ENCODE assay signal across 8 mouse cellular contexts in genomic region chr8:69974806-69975205, GRCm38 (mm10). TPM values are rescaled to one million over a fixed set of nuclear protein-coding genes. Genes with fewer than 3 reads are reported as not detected.
DNase-seq lines count a peak whose midpoint lies in the region; ATAC-seq and TF ChIP-seq lines count a peak whose summit lies in the region.

No protein-coding gene starts in this region.

- TF ChIP-seq CTCF in heart, adult 2 months (IDR thresholded peaks at IDR 0.05): no peak
- TF ChIP-seq CTCF in thymus, adult 2 months (IDR thresholded peaks at IDR 0.05; ENCODE audit: borderline replicate concordance, control insufficient read depth, extremely low read depth, insufficient read depth, low read length, poor library complexity): no peak

- H3K36me3 ChIP-seq in heart, adult 2 months (ENCODE audit: control insufficient read depth, insufficient read depth, low read length): peaks cover 8% of the 10 kb centered on the region
- H3K36me3 ChIP-seq in thymus, adult 2 months (ENCODE audit: control insufficient read depth, insufficient read depth, low read length): no peaks in the 10 kb centered on the region
- peaks cover 7% of the 10 kb centered on the region; the same call in 1 of the 2 replicates for H3K36me3 ChIP-seq in liver, embryonic 12.5 days

- TF ChIP-seq EP300 in heart, adult 2 months (IDR thresholded peaks at IDR 0.05; ENCODE audit: insufficient read depth, low read depth, low read length): no peak

- peak overlapping the region; percentile 80 for H3K27ac ChIP-seq in heart, adult 2 months
- H3K27ac ChIP-seq in thymus, adult 2 months (ENCODE audit: control insufficient read depth, insufficient read depth, low read length): no peak overlapping the region
- peak overlapping the region; percentile 95 for H3K27ac ChIP-seq in liver, embryonic 12.5 days

- WGBS in heart, adult 2 months: 53% methylated on average over 5 of the region's 5 CpGs
- WGBS in thymus, adult 2 months: 65% methylated on average over 5 of the region's 5 CpGs
- WGBS in liver, embryonic 12.5 days (ENCODE audit: insufficient replicate concordance): 41% methylated on average over 5 of the region's 5 CpGs

- H3K4me3 ChIP-seq in heart, adult 2 months: peak overlapping the region; percentile 69
- H3K4me3 ChIP-seq in thymus, adult 2 months (ENCODE audit: control insufficient read depth, insufficient read depth, low read length): peak overlapping the region; percentile 84
- H3K4me3 ChIP-seq in liver, embryonic 12.5 days: peak overlapping the region; percentile 99

- intact Hi-C loops in heart, adult 2 months (cut with DNase I): loop anchor here (2.0 kb wide), 1 partner anchor 20 kb away; no protein-coding TSS in a partner anchor

- TF ChIP-seq POLR2A in heart, adult 2 months (IDR thresholded peaks at IDR 0.05; ENCODE audit: insufficient read depth, low read depth, low read length): no peak
- no peak for TF ChIP-seq POLR2A in thymus, adult 2 months (IDR thresholded peaks at IDR 0.05; ENCODE audit: control insufficient read depth, extremely low read depth, insufficient read depth, low read length, poor library complexity)

- no peaks in the 10 kb centered on the region for H3K9me3 ChIP-seq in liver, embryonic 12.5 days (replicated peaks)

- DNase-seq in heart, adult 2 months: no peak
- DNase-seq in heart, adult 11 months: no peak
- no peak for DNase-seq in thymus, adult 2 months
- no peak for DNase-seq in thymus, postnatal 10 days (ENCODE audit: low spot score in 2 of 2)
- no peak for DNase-seq in adrenal gland, adult 2 months
- DNase-seq in layer of hippocampus, postnatal 10 days (ENCODE audit: low spot score in 2 of 2): no peak
- DNase-seq in gastrocnemius, adult 8-10 months (ENCODE audit: low spot score in 2 of 2): no peak

- H3K9ac ChIP-seq in heart, adult 2 months (ENCODE audit: low read depth, low read length): peak overlapping the region; percentile 62
- peak overlapping the region; percentile 99 for H3K9ac ChIP-seq in liver, embryonic 12.5 days

- peak overlapping the region; percentile 98 for H3K4me2 ChIP-seq in liver, embryonic 12.5 days

- H3K27me3 ChIP-seq in heart, adult 2 months (ENCODE audit: control insufficient read depth, insufficient read depth, low read length): no peaks in the 10 kb centered on the region
- no peaks in the 10 kb centered on the region for H3K27me3 ChIP-seq in thymus, adult 2 months (ENCODE audit: control insufficient read depth, insufficient read depth, low read length)
- H3K27me3 ChIP-seq in liver, embryonic 12.5 days (replicated peaks): no peaks in the 10 kb centered on the region

- H3K79me2 ChIP-seq in heart, adult 2 months (replicated peaks; ENCODE audit: control insufficient read depth, insufficient read depth, low read length): peaks cover 6% of the 10 kb centered on the region

- H3K4me1 ChIP-seq in heart, adult 2 months (ENCODE audit: control insufficient read depth, insufficient read depth, low read length): peaks cover 15% of the 10 kb centered on the region
- peaks cover 8% of the 10 kb centered on the region for H3K4me1 ChIP-seq in thymus, adult 2 months (replicated peaks; ENCODE audit: control insufficient read depth, insufficient read depth, low read length)
- H3K4me1 ChIP-seq in liver, embryonic 12.5 days: peaks cover 68% of the 10 kb centered on the region

- no peak for ATAC-seq in liver, embryonic 12.5 days

RNA-seq across cellular contexts. Expression of gene Gatad2a, which starts 21.4 kb away (rescaled TPM):
- total RNA-seq in heart, adult 2 months (2021): 10 to 100 TPM; 36.4 TPM
- polyA plus RNA-seq in heart, adult 2 months (2012; rRNA removed): 23.7 and 24.7 TPM in 2 replicates
- 84.5 and 116 TPM in 2 replicates for polyA plus RNA-seq in thymus, adult 2 months (2012; rRNA removed)
- 60.2 and 62.6 TPM in 2 replicates for polyA plus RNA-seq in liver, embryonic 12.5 days (2016; fragmentation: Nextera tagmentation; extraction: Ambion mirVana)
- total RNA-seq in adrenal gland, adult 2 months (2021): 100 to 1,000 TPM; 102 to 116 TPM
- 92.3 and 105 TPM in 2 replicates for polyA plus RNA-seq in adrenal gland, adult 2 months (2012; rRNA removed)
- 10 to 100 TPM; 40.9 to 43.3 TPM for total RNA-seq in layer of hippocampus, postnatal 10 days (2021)
- 10 to 100 TPM; 20.5 to 26.4 (median 25.2) TPM for total RNA-seq in gastrocnemius, adult 8-10 months (2022)
